Mouse (Mus musculus) intestine, embryonic 15.5 days (tissue): ENCODE data around the gene Gm20388. TPM values are rescaled to one million over a fixed set of nuclear protein-coding genes. Genes with fewer than 3 reads are reported as not detected.
"Not testable (repeated sequence)": the region's sequence is repeated elsewhere in the genome, so short reads cannot be mapped to it uniquely, and the experiment has no call there.

Experiments
- ATAC-seq: fragments of 200-750 bp; cut with Nextera tagmentation; 2 replicates; pipeline ENCODE4 v1.8.0; 2017; ENCODE audit warnings: moderate TSS enrichment, moderate library complexity
- H3K27ac ChIP-seq: fragments of 300-500 bp; sonication (generic); 2 replicates; pipeline ENCODE4 v1.5.1; 2015; ENCODE audit warnings: mild to moderate bottlenecking, inconsistent platforms
- H3K27me3 ChIP-seq: fragments of 300-500 bp; sonication (generic); replicated peaks from 2 replicates; pipeline ENCODE4 v1.6.1; 2015; ENCODE audit warnings: inconsistent platforms
- H3K36me3 ChIP-seq: fragments of 300-500 bp; sonication (generic); 2 replicates; pipeline ENCODE4 v1.6.1; 2015; ENCODE audit warnings: inconsistent platforms
- H3K4me1 ChIP-seq: fragments of 300-500 bp; sonication (generic); replicated peaks from 2 replicates; pipeline ENCODE4 v1.6.1; 2015; ENCODE audit warnings: inconsistent platforms
- H3K4me2 ChIP-seq: fragments of 300-500 bp; sonication (generic); replicated peaks from 2 replicates; pipeline ENCODE4 v1.6.1; 2015; ENCODE audit warnings: mild to moderate bottlenecking, inconsistent platforms
- H3K4me3 ChIP-seq: fragments of 300-500 bp; sonication (generic); replicated peaks from 2 replicates; pipeline ENCODE4 v1.5.1; 2015; ENCODE audit warnings: inconsistent platforms
- H3K9ac ChIP-seq: fragments of 300-500 bp; sonication (generic); 2 replicates; pipeline ENCODE4 v1.6.1; 2015; ENCODE audit warnings: inconsistent platforms
- H3K9me3 ChIP-seq: fragments of 300-500 bp; sonication (generic); 2 replicates; pipeline ENCODE4 v1.6.1; 2016; ENCODE audit warnings: inconsistent platforms
- WGBS: fragments of 180-500 bp; shearing (Covaris S2); methylation state at CpG from one replicate; pipeline ENCODE4 v1.1.7; 2015; 5-methylcytosine and 5-hydroxymethylcytosine counted together
- polyA plus RNA-seq: library from polyadenylated mRNA; unstranded; fragments of >200 nt; fragmentation: Nextera tagmentation; extraction: Ambion mirVana; gene quantifications from 2 replicates; pipeline ENCODE4 v1.2.1, GENCODE M21; 2015

Gene Gm20388
- polyA plus RNA-seq, 1 experiment from 2014 or later = not detected

GRCm38 (mm10) chr8:121136856-121137255, 1226.2 kb downstream of the Gm20388 start:
- no peaks in the 10 kb centered on the region for H3K4me1 ChIP-seq
- H3K4me2 ChIP-seq = no peak overlapping the region
- H3K27ac ChIP-seq = no peak overlapping the region
- H3K27me3 ChIP-seq = peaks cover 3% of the 10 kb centered on the region; the same call in 1 of the 2 replicates
- no peak overlapping the region for H3K4me3 ChIP-seq
- no peaks in the 10 kb centered on the region for H3K9me3 ChIP-seq
- no peak overlapping the region for H3K9ac ChIP-seq
- no peak for ATAC-seq
- 93% methylated on average over 6 of the region's 6 CpGs for WGBS
- H3K36me3 ChIP-seq = no peaks in the 10 kb centered on the region

GRCm38 (mm10) chr8:121145457-121146134, 1235.0 kb downstream of the Gm20388 start:
- H3K27me3 ChIP-seq, ATAC-seq, H3K9me3 ChIP-seq, H3K4me1 ChIP-seq, H3K4me3 ChIP-seq, H3K9ac ChIP-seq, H3K27ac ChIP-seq, H3K4me2 ChIP-seq, H3K36me3 ChIP-seq: not testable (repeated sequence)
- WGBS = 61% methylated on average over 4 of the region's 6 CpGs

DNA sequence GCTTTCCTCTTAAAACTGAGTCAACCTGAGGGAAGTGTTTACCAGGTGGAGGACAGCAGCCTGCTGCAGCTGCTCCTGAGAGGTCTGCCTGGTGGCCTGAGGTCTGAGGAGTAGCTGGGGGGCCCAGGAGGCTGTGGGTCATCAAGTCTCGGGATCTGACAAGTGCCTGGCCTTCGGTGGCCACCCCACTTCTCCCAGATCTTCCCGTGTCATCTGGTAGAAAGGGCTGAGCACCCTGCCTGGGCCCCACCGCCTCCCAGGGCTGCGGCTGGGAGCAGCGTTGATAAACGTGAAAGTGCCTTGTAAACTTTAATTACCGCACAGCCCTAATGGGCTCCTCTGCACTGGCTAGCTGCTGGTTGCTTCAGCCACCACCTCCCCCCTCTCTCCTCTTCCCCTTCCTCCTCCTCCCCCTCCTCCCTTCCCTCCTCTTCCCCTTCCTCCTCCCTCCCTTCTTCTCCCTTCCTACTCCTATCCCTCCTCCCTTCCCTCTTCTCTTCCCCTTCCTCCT, 1238.0 kb downstream of the Gm20388 start:
- no peak overlapping the region for H3K27ac ChIP-seq
- no peak overlapping the region for H3K4me2 ChIP-seq
- H3K27me3 ChIP-seq = no peaks in the 10 kb centered on the region
- H3K9me3 ChIP-seq = no peaks in the 10 kb centered on the region
- H3K36me3 ChIP-seq = no peaks in the 10 kb centered on the region
- H3K9ac ChIP-seq = no peak overlapping the region
- WGBS = 6% methylated on average over 8 of the region's 8 CpGs
- 0 out of 2 replicates have a peak, but pooled peaks have one; percentile 53 for ATAC-seq
- H3K4me1 ChIP-seq = peaks cover 6% of the 10 kb centered on the region; the same call in 1 of the 2 replicates
- H3K4me3 ChIP-seq = no peak overlapping the region

- Histone ChIP-seq H3K27me3 (0 out of 2 replicates have a peak, but pooled peaks cover 4% of the 10 kb centered on the region), H3K4me1 (peaks cover 6% of the 10 kb centered on the region; the same call in 1 of the 2 replicates), H3K27ac (no peak overlapping the region), H3K36me3 (no peaks in the 10 kb centered on the region), H3K4me3 (no peak overlapping the region), H3K9ac (no peak overlapping the region), H3K9me3 (no peaks in the 10 kb centered on the region), H3K4me2 (no peak overlapping the region)
- no peak for ATAC-seq
- WGBS = 39% methylated on average over 12 of the region's 12 CpGs
These were observed 1241.8 kb downstream of the Gm20388 start for GRCm38 (mm10) chr8:121152394-121152793.

- Histone ChIP-seq H3K4me1 (no peaks in the 10 kb centered on the region), H3K36me3 (no peaks in the 10 kb centered on the region), H3K4me2 (no peak overlapping the region), H3K4me3 (no peak overlapping the region), H3K27ac (no peak overlapping the region), H3K9me3 (no peaks in the 10 kb centered on the region), H3K9ac (no peak overlapping the region), H3K27me3 (0 out of 2 replicates have a peak, but pooled peaks cover 8% of the 10 kb centered on the region)
- WGBS = 85% methylated on average over 7 of the region's 7 CpGs
- ATAC-seq = no peak
These were observed 1246.4 kb downstream of the Gm20388 start for GRCm38 (mm10) chr8:121156990-121157491.

DNA sequence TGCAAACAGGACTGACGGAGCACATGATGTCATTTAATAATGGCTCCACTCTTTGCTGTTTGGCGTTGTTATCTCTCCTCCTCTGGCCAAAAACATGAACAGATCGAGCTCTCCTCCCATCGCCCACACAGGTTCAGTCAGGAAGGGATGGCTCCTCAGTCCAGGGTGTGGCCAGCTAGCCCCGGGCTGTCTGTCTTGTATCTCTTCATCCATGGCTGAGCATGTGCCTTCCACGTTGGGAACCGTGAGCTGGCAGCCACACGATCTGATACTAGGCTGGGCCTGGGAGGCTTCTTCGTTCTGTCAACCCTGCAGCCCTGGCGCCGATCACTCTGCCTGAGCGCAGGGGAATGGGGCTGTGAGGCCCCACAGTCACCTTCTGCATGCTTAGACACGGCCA, 1248.2 kb downstream of the Gm20388 start:
- 69% methylated on average over 13 of the region's 13 CpGs for WGBS
- no peak for ATAC-seq
- Histone ChIP-seq H3K27ac (no peak overlapping the region), H3K36me3 (no peaks in the 10 kb centered on the region), H3K4me3 (no peak overlapping the region), H3K4me2 (no peak overlapping the region), H3K9ac (no peak overlapping the region), H3K4me1 (peaks cover 2% of the 10 kb centered on the region), H3K27me3 (0 out of 2 replicates have a peak, but pooled peaks cover 8% of the 10 kb centered on the region), H3K9me3 (no peaks in the 10 kb centered on the region)

- Histone ChIP-seq H3K4me2 (no peak overlapping the region), H3K9ac (no peak overlapping the region), H3K4me1 (peaks cover 8% of the 10 kb centered on the region), H3K27me3 (0 out of 2 replicates have a peak, but pooled peaks cover 3% of the 10 kb centered on the region), H3K36me3 (no peaks in the 10 kb centered on the region), H3K4me3 (no peak overlapping the region), H3K27ac (no peak overlapping the region), H3K9me3 (no peaks in the 10 kb centered on the region)
- ATAC-seq = no peak
- WGBS = 83% methylated on average over 5 of the region's 5 CpGs
These were observed 1250.8 kb downstream of the Gm20388 start for GRCm38 (mm10) chr8:121161437-121161836.

- Histone ChIP-seq H3K9me3 (no peaks in the 10 kb centered on the region), H3K9ac (no peak overlapping the region), H3K4me2 (no peak overlapping the region), H3K27ac (no peak overlapping the region), H3K4me3 (no peak overlapping the region), H3K27me3 (0 out of 2 replicates have a peak, but pooled peaks cover 3% of the 10 kb centered on the region), H3K4me1 (peaks cover 8% of the 10 kb centered on the region), H3K36me3 (no peaks in the 10 kb centered on the region)
- no peak for ATAC-seq
- WGBS = 75% methylated on average over 4 of the region's 4 CpGs
These were observed 1251.8 kb downstream of the Gm20388 start for GRCm38 (mm10) chr8:121162413-121162812.

GRCm38 (mm10) chr8:121162906-121163695, 1252.5 kb downstream of the Gm20388 start:
- Histone ChIP-seq H3K27me3 (0 out of 2 replicates have a peak, but pooled peaks cover 3% of the 10 kb centered on the region), H3K27ac (no peak overlapping the region; the same call in 1 of the 2 replicates), H3K4me2 (no peak overlapping the region), H3K4me1 (peaks cover 15% of the 10 kb centered on the region), H3K36me3 (no peaks in the 10 kb centered on the region), H3K9ac (no peak overlapping the region), H3K4me3 (no peak overlapping the region), H3K9me3 (no peaks in the 10 kb centered on the region)
- WGBS = 66% methylated on average over 11 of the region's 11 CpGs
- no peak for ATAC-seq

DNA sequence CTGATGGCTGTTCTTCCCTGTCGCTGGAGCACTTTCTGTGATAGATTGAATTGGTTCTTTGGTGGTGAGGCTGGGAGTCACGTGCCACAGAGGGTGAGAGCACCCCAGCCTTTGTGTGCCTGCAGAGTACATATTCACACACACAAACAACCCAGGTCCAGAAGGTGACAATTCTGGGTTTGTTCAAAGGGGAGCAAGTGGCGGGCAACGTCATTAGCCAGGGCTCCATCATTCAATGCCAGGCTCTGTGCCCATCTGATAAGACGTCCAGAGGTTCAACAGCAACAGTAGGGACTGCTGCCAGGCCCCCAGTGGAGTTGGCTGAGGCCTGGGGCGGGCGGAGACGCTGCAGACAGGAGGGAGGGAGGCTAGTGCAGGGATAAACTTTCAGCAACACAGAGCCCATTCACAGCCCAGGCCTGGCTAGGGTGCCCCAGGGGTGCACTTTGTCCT, 1253.4 kb downstream of the Gm20388 start:
- H3K4me1 ChIP-seq = peaks cover 16% of the 10 kb centered on the region
- ATAC-seq = 0 out of 2 replicates have a peak, but pooled peaks have one; percentile 47
- WGBS = 50% methylated on average over 8 of the region's 8 CpGs

GRCm38 (mm10) chr8:121168033-121168432, 1257.4 kb downstream of the Gm20388 start:
- Histone ChIP-seq H3K27me3 (no peaks in the 10 kb centered on the region; the same call in 1 of the 2 replicates), H3K4me3 (no peak overlapping the region), H3K27ac (no peak overlapping the region), H3K4me1 (peaks cover 21% of the 10 kb centered on the region), H3K9ac (no peak overlapping the region), H3K36me3 (no peaks in the 10 kb centered on the region), H3K9me3 (no peaks in the 10 kb centered on the region), H3K4me2 (no peak overlapping the region)
- WGBS = 65% methylated on average over 5 of the region's 5 CpGs
- no peak for ATAC-seq

More for the DNA sequence above, 1253.4 kb downstream of the Gm20388 start:
- Histone ChIP-seq H3K4me2 (no peak overlapping the region), H3K27me3 (0 out of 2 replicates have a peak, but pooled peaks cover 3% of the 10 kb centered on the region), H3K9ac (no peak overlapping the region), H3K4me3 (no peak overlapping the region), H3K36me3 (no peaks in the 10 kb centered on the region), H3K9me3 (no peaks in the 10 kb centered on the region), H3K27ac (no peak overlapping the region)

DNA sequence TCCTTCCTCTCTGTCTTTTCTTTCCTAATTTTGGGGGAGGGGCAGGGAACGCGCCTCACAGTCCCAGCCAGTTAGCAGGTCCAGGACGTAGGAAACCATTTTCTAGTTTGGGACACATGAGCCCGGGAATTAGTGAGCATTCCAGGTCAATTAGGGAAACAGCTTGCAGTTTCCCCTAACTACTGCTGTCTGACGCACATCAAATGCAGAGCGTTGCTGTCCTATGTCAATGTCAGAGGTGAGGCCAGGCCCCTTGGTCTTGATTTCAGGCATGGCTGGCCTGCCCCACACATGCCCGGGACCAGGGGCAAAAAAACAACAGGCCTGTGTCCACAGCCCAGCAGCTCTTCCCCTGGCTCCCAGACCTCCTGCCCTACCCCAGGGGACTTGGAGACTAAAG, 1259.5 kb downstream of the Gm20388 start:
- Histone ChIP-seq H3K27ac (no peak overlapping the region), H3K4me2 (no peak overlapping the region), H3K4me1 (peaks cover 18% of the 10 kb centered on the region; the same call in 1 of the 2 replicates), H3K27me3 (no peaks in the 10 kb centered on the region; the same call in 1 of the 2 replicates), H3K9ac (no peak overlapping the region), H3K36me3 (no peaks in the 10 kb centered on the region), H3K4me3 (no peak overlapping the region), H3K9me3 (no peaks in the 10 kb centered on the region)
- no peak for ATAC-seq
- 46% methylated on average over 7 of the region's 7 CpGs for WGBS
